In the genomic region with DNA sequence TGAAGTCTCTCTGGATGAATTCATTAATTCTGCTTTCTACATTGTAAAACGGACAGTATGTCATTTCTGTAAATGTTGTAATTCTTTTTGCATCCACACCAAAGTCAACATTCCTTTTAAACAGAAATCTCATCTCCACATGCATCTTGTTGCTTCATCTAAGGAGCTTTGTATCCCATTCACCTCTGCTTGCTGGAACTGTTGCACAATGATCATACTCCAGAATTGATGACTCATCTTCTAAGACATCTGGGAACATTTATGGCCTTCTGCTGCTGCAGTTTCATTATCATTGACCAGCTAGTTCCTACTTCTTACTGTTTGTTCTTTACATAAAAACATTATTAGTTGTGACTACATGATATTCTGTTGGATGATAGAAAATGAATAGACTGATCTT, we compare ENCODE assay signal across 25 mouse cellular contexts.
DNase-seq lines count a peak whose midpoint lies in the region; TF ChIP-seq lines count a peak whose summit lies in the region.
"Had no signal": no experiment of that assay in that cellular context is flagged by ENCODE, and none has a peak within 500 bp of the region (broad histone marks: within the 10 kb centered on the region; RNA-seq: fewer than 3 reads in every experiment).

No protein-coding gene starts in this region.

- no peaks in the 10 kb centered on the region for H3K27me3 ChIP-seq in C2C12 (ENCODE audit: control insufficient read depth, insufficient read depth, insufficient read length)
- H3K27me3 ChIP-seq in myocyte (ENCODE audit: control insufficient read depth, insufficient read depth, insufficient read length) = no peaks in the 10 kb centered on the region
- H3K27me3 ChIP-seq: embryonic facial prominence, embryonic 13.5 days; embryonic facial prominence, embryonic 15.5 days; forebrain, embryonic 13.5 days; forebrain, embryonic 15.5 days; Patski had no signal

- no peak for TF ChIP-seq CTCF in C2C12 (IDR thresholded peaks at IDR 0.05; ENCODE audit: control insufficient read depth, insufficient read depth, insufficient read length)
- no peak for TF ChIP-seq CTCF in layer of hippocampus, adult 2 months (conservative IDR thresholded peaks at IDR 0.05)

- TF ChIP-seq POLR2A in myocyte (IDR thresholded peaks at IDR 0.05; ENCODE audit: insufficient read length, low read depth) = no peak

- no peak overlapping the region for H3K4me2 ChIP-seq in myocyte (ENCODE audit: low read depth)
- H3K4me2 ChIP-seq: embryonic facial prominence, embryonic 13.5 days; embryonic facial prominence, embryonic 15.5 days; forebrain, embryonic 13.5 days; forebrain, embryonic 15.5 days had no signal

- no peak overlapping the region for H3ac ChIP-seq in C2C12 (ENCODE audit: control insufficient read depth, insufficient read length, low read depth)
- H3ac ChIP-seq in myocyte (ENCODE audit: control insufficient read depth, insufficient read length) = no peak overlapping the region

- H3K4me3 ChIP-seq in C2C12 (ENCODE audit: insufficient read depth, poor library complexity, severe bottlenecking) (no peak overlapping the region), myocyte (no peak overlapping the region)
- no peak overlapping the region for H3K4me3 ChIP-seq in layer of hippocampus, adult 2 months
- H3K4me3 ChIP-seq: embryonic facial prominence, embryonic 13.5 days; embryonic facial prominence, embryonic 15.5 days; erythroblast, embryonic 14.5 days; forebrain, embryonic 13.5 days; forebrain, embryonic 15.5 days had no signal

- H3K79me2 ChIP-seq in C2C12 (ENCODE audit: control insufficient read depth, insufficient read depth) = no peaks in the 10 kb centered on the region
- H3K79me2 ChIP-seq in myocyte (ENCODE audit: control insufficient read depth, insufficient read depth) = no peaks in the 10 kb centered on the region

- H3K27ac ChIP-seq in layer of hippocampus, adult 2 months = no peak overlapping the region
- H3K27ac ChIP-seq: embryonic facial prominence, embryonic 13.5 days; embryonic facial prominence, embryonic 15.5 days; forebrain, embryonic 13.5 days; forebrain, embryonic 15.5 days had no signal

- no peaks in the 10 kb centered on the region for H3K36me3 ChIP-seq in C2C12 (ENCODE audit: control insufficient read depth, insufficient read depth)
- H3K36me3 ChIP-seq in myocyte (ENCODE audit: control insufficient read depth, insufficient read depth) = no peaks in the 10 kb centered on the region
- H3K36me3 ChIP-seq: embryonic facial prominence, embryonic 13.5 days; embryonic facial prominence, embryonic 15.5 days; forebrain, embryonic 15.5 days had no signal

- H3K79me3 ChIP-seq in C2C12 (ENCODE audit: low read depth) = no peaks in the 10 kb centered on the region

- DNase-seq in 3T3-L1 (ENCODE audit: low read depth, low spot score) (peak; percentile 84), adipocyte (ENCODE audit: low spot score) (peak; percentile 40)
- DNase-seq in spleen, postnatal 10 days (ENCODE audit: low spot score in 2 of 2) = no peak
- DNase-seq in adrenal gland, postnatal 4 days (ENCODE audit: low spot score in 2 of 2) = no peak
- no peak for DNase-seq in layer of hippocampus, adult 2 months (ENCODE audit: low spot score in 2 of 2)
- DNase-seq: adrenal gland, adult 2 months; adrenal gland, postnatal 10 days; adrenal gland, postnatal 36 days; B cell, adult 2 months; cerebellum, adult 11 months; cerebellum, adult 18-20 months; cerebellum, adult 8-10 months; cerebellum, adult 9-11 months; cerebellum, postnatal 14 days; cerebellum, postnatal 36 days; embryo, embryonic 11 days; forebrain, postnatal 0 days had no signal

TF ChIP-seq in C2C12, 6 proteins besides CTCF, POLR2A, EP300 and RAD21:
- peak; percentile 99 for TF ChIP-seq CEBPB (IDR thresholded peaks at IDR 0.05; ENCODE audit: low read depth)
- TF ChIP-seq MAX (IDR thresholded peaks at IDR 0.05) = no peak
- peak; percentile 29 for TF ChIP-seq FOSL1 (IDR thresholded peaks at IDR 0.05; ENCODE audit: insufficient read depth, low read length, poor library complexity, severe bottlenecking)

TF ChIP-seq in myocyte, 11 proteins besides CTCF, POLR2A, EP300 and RAD21:
- TF ChIP-seq POLR2AphosphoS2 (IDR thresholded peaks at IDR 0.05; ENCODE audit: insufficient read length, low read depth) (no peak), TCF12 (IDR thresholded peaks at IDR 0.05; ENCODE audit: insufficient read depth, poor library complexity, severe bottlenecking) (no peak), E2F4 (IDR thresholded peaks at IDR 0.05; ENCODE audit: insufficient read depth) (no peak), TCF3 (IDR thresholded peaks at IDR 0.05; ENCODE audit: insufficient read length, low read depth) (no peak), MAX (IDR thresholded peaks at IDR 0.05; ENCODE audit: low read depth) (no peak), MYOD1 (IDR thresholded peaks at IDR 0.05; ENCODE audit: control insufficient read depth in 1 of 3, insufficient read length in 2 of 3, low read depth in 2 of 3) (no peak), CEBPB (IDR thresholded peaks at IDR 0.05; ENCODE audit: insufficient read depth, poor library complexity, severe bottlenecking) (peak; percentile 97)

Comparison
In these comparisons a context has a peak if more than half of its experiments do, and no peak if none do; other contexts are left out.
1. DNase-seq: peak in 3T3-L1 (single experiment) and adipocyte (single experiment); none in spleen, postnatal 10 days (0 of 2), adrenal gland, postnatal 4 days (0 of 2) and layer of hippocampus, adult 2 months (0 of 2).